Mouse (Mus musculus): ENCODE results near the gene Prkrip1.

The Prkrip1 gene

DNA sequence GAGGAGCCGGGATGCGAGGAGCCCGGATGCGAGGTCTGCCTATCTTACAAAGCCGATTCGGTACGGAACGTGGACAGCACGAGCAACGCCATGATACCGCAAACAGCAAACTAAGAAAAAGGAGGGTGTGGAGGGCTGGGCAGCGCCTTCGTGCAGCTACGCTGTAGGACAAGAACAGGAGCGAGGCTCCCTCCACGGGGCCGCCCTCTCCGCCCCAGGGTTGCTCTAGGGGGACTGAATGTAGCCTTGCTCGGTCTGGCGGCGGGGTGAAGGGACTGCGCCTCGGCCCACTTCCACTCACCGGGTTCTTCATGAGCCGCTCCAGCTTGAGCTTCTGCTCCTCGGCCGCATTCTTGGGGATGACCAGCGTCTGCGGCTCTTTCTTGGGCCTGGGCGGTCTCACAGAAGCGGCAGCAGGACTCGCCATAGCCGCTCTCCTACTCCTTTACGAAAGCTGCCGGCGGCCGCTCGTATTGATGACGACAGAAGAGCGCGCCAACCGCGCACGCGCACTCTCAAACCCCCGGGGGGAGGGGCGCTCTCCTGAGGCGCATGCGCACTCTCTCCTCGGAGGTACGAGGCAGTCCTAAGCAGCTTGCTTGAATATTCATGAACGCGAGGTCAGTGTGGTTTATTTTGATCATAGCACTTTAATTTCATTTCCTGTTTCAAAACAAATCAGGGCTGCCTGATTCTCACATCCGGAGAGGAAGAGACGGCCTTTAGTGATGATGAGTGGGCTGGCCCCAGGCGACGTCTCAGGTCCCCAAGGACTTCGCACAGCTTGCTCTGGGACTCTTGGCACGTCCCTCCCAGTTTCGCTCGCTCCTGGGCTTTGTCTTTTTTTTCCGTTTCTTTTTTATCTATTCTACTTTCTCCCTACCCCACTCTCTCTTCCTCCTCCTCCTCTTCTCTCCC is at the start of gene Prkrip1:
Prkrip1 (minus strand) TSS at position 490 of the 918 bp plus-strand sequence.
- DNase-seq (ENCODE audit: low spot score): peak; percentile 94

DNA sequence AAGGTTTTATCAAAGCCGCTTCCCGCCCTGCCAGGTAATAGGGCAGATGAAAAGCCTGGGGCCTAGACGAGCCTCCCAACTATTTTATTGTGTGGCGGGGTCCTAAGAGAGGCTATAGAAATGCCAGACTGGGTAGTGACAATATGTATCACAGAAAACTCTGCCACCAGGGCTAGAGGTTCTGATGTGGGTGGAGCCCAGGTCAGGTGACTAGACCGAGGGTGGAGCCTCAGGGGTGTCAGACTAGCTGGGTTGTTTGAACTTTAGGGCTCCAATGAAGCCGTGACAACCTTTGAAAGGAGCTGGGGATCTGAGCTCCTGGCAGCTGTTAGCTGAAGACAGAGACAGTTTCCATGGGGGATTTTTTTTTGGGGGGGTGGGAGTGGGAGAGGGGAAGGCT is 49.7 kb upstream of the Prkrip1 start:
- DNase-seq (ENCODE audit: low spot score): no peak

DNA sequence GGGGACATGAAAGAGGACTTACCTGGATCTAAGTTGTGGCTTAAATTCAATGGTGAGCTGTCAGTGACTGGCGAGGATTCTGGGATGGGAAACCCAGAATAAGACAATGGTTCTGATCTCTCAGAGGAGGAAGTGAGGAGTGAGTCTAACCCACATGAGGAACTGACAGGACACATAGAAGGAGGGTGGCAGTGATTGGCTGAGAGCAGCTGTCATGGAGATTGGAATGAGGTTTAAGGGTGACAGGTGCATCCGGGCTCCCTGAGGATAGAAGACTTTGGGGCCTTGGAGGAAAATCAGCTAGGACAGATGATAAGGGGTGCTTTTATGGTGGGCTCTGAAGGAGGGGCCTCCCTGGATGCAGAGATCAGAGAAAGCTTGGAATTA is 47.7 kb upstream of the Prkrip1 start, which contains the start of gene Sh2b2:
Sh2b2 (minus strand) TSS at position 105 of the 387 bp plus-strand sequence.
- DNase-seq (ENCODE audit: low spot score): no peak

DNA sequence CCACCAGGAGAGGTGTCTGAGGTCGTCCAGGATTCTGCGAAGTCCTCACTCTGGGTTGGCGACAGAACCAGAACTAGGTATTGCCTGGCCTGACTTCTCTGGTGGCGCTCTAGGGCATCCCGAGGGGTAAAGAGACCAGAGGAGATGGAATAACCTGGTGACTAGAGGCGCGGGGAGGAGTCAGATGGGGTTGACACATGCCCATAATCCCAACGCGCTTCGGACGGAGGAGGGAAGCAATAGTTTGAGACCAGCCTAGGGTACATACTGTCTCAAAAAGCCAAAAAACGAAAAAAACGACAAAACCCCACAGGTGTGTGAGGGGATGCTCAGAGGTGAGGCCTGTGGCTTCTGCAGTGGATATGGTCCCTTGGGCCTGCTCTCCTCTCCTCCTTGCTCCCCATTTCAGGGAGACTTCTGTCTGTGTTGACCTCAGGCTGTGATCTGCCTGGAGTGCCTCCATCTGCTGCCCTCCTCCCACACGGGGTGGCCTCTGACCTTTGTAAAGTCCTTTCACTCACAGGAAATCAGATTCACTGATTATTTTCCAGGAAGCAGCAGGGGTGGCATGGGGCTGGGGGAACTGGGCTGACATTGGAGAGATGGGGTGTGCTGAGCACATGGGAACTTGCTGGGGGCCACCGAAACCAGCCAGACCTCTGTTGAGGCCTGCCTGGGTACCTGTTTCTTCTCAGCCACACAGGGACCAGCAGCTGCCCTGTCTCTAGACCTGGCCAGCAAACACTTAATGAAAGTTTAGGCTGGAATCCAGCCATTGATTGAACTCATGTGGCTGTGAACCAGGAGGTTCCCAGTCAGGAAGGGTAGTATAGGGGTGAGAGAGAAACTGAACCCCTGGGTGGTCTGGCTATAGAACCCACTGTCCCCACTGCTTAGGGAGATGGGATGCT is 47.0 kb upstream of the Prkrip1 start:
- no peak for DNase-seq (ENCODE audit: low spot score)

DNA sequence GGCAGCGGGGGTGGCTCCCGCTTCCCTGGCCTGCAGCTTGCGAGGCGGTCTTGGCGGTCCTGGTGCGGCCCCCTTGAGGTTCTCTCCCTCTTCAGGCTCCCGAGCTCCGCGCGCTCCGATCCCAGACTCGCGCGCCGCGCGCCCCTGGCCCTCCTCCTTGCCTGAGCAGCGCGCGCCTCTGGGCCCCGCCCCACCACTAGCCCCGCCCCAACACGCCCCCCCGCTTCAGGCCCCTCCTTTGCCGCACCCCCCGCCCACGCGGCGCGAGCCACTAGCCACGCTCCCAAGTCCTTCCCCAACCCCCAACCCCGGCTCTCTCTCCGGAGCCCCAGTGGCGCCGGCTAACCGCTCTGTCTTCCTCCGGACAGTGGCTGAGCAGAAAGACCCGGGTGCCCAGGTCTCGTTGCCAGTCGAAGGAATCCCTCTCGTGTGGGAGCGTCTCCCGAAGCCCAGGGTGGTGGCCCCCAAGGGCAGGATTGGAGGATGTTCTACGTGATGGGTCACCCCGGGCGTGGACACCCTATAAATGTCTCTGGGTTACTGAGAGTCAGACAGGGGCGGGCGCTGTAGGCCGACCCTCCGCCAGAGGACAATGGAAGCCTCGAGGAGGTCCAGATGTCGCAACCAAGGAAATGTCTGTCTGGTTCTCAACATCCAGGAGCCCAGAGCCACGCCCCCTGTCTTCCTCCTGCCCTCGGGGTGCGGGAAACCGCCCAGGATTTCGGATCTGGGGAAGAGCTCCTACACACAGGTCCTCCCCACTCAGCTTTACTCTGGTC is 46.2 kb upstream of the Prkrip1 start:
- DNase-seq (ENCODE audit: low spot score): peak; percentile 86

DNA sequence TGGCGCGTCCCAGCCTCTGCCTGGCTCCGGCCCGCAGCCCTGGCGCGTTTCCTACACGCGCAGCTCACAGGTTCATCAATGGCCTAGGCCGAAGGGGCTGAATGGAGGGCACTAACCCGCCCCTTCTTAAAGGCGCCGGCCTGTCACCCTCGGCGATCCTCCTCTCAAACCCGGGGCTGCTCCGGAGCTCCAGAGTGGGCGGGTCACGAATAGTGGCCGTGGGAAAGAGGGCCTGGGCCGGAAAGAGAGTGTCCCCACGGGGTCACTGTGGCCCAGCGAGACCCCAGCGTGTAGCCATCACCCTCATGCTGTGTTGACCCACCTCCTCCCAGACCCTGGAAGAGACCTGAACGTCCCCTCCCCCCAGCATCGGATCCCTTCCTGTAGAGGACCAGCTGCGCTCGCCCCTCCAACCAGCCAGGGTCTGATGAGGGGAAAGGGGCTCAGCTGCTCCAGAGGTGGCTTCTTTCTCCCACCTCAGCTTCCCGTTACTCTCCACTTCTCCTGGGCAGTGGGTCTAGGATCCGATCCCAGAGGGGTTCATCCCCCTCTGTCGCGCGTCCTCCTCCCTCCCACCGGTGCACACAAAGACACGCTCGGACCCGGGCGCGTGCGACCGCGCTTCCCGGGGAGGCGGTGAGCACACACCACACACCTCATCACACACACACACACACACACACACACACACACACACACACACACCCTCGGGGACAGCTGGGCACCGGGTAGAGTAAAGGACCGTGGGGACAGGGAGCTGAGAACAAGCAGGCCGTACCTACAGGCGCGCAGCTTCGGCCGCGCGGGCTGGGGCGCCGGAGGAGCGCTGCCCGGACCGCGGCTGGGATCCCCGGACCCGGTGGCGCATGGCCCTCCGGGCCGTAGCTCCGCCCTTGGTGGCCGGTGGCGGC is 45.3 kb upstream of the Prkrip1 start:
- DNase-seq (ENCODE audit: low spot score): peak; percentile 32

DNA sequence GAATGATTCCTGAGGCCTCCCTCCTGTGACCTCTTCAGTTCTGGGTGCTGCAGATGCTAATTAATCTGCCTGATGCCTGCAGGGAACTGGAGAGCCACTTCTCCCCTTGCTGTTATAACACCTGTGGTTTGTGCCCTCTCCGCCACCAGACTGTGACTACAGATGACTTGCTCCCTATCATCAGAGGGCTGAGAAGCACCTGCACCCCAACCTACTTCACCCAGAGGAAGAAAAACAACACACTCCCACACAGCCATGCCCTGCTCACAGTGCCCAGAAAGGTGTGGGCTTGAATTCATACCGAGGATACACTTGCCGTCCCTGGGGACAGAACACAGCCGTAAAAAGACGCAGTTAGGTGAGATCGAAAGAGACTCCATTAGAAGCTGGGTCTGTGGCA is 42.4 kb upstream of the Prkrip1 start:
- DNase-seq (ENCODE audit: low spot score): no peak

DNA sequence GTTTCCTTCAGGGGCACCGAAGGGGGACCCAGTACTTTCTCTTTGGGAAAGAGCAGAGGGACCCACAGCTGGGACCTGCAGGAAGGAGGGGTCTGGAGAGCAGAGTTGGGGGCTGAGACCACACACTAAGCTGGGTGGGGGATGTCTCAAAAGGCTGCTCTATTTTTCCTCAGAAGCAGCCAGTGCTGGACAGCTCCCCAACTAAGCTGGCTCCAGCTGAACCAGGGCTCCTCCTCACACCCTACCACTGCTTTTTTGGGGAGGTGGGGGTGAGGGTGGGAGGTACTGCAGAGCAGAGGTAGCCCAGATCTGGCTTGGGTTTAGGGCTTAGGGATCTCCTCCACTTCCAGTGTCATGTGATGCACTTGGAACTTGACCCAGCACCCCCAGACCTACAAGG is 41.6 kb upstream of the Prkrip1 start:
- DNase-seq (ENCODE audit: low spot score): no peak

DNA sequence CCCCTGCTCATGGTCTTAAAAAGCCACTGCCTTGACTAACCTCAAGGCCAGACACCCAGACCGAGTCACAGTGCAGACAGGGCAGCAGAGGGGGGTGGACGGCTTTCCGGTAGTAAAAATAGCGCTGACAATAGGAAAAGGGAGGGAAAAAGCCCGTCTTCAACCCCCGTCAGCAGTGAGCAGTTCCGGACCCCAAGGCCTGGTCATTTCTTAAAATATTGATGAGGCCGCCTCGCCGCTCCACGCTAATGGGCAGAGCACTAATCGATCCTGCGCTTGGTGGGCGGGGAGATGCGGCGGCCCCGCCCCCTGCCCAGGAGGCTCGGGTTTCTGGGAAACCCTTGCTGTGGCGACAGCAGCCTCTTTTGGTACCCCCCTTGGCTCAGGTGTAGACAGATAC is 38.8 kb upstream of the Prkrip1 start:
- DNase-seq (ENCODE audit: low spot score): no peak

DNA sequence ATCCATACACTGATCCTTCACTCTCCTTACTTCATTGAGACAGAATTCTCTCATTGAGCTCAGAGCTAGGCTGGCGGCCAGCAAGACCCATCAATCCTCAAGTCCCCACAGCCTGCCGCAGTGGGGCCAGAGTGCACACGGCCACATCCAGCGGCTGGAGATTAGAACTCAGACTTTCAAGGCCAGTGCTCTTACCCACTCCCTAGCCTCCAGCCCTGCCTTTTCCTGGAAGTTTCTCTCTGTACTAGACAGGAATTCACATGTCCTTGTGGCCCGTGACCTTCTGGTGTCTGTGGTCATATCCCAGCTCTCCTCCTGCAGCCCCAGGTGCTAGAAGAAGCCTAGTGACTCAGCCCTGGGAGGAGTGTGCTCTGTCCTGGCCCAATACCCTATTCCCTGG is 37.8 kb upstream of the Prkrip1 start:
- no peak for DNase-seq (ENCODE audit: low spot score)

DNA sequence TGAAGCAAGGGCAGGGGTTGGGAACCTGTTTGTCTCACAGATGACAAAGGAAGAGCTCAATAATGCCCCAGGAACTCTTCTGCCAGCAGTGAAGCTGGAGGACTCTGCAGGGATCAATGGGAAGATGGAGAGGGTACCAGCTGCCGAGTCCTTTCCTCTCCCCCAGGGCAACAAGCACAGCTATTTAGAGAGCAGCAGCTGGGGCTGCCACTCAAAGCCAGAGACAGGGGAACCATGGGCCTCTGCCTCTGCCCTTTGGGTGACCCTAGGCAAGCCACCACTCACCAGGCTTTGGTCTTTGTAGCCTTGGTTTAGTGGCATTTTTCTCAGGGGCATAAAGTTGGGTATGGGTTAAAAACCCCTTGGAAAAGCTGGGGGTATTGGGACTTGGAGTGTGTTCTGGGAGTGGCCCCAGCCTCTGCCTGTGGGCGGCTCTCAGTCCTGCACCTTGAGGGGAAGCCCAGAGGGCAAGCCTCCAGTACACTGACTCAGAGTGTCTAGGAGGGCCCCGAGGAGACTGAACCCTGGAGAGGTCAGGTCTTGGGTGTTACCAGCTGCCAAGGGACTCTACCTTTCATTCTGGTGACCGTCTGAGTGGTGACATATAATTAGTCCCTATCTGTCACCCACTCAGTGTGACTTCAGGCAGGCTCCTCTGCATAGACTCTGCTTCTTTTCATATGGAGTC is 31.7 kb upstream of the Prkrip1 start:
- no peak for DNase-seq (ENCODE audit: low spot score)

DNA sequence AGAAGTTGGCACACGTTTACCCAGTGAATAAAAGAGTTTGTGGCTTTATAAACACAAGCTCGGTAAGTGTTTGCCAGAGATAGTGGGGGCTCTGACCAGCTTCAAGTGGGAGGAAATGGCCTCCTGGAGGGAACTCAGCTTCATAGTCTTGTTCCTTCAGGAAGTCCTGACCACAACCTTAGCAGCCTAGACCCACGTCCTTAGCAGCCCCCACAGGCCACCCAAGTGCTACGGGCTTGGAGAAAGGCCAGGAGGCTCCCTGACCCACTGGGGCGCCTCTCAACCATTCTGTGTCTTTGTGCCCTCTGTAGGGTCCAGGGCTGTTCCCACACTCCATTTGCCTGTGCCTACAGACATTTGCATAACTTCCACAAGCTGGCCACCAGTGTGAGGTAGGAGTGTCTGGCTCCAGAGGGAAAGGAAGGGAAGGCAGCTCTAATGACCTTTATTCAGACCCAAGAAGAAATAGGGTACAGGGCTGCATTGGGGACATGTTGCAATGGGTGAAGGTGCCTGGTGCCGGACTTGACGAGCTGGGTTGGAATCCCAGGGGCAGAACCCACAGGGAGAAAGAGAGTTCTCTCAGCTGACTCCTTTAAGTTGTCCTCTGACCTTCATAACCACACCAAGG is 27.6 kb upstream of the Prkrip1 start:
- DNase-seq (ENCODE audit: low spot score): no peak

DNA sequence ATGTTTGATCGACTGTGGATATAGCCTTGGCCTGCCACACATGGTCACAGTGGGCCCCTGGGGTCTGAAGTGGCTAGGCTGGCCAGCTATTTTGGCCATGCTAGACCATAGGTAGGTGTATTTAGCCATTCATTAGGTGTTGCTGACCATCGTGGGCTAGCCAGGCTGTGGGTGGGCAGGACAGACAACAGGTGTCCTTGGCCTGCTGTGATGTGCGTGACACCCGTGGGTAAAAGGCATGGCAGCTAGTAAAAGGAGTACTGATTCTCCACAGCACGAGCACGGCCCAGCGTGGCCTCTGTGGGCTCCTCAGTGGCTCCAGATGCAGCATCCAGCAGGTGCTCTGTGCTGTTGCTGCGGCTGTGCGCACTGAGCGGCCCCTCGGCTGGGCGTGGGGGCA is 19.8 kb upstream of the Prkrip1 start:
- DNase-seq (ENCODE audit: low spot score): no peak

DNA sequence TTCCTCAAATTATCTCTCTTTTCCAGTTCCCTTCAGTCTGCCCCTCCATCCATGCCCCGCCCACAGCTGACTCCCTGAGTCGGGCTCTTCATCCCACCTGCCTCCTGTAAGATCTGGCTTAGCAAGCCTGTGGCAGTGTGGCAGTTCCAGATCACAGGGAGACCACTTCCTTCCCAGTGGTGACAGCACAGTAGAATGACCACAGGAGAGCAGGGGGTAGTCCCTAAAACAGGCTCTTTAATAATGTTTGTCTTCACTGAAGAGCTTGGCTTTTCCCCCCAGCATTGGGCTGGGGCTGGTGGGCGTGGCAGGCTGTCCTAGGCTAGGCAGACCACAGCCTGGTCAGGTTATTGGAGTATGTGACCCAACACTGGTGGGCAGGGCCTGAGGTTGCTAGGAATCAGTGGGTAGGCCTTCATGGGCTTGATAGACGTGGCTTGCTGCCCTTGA is 19.2 kb upstream of the Prkrip1 start:
- DNase-seq (ENCODE audit: low spot score): no peak

DNA sequence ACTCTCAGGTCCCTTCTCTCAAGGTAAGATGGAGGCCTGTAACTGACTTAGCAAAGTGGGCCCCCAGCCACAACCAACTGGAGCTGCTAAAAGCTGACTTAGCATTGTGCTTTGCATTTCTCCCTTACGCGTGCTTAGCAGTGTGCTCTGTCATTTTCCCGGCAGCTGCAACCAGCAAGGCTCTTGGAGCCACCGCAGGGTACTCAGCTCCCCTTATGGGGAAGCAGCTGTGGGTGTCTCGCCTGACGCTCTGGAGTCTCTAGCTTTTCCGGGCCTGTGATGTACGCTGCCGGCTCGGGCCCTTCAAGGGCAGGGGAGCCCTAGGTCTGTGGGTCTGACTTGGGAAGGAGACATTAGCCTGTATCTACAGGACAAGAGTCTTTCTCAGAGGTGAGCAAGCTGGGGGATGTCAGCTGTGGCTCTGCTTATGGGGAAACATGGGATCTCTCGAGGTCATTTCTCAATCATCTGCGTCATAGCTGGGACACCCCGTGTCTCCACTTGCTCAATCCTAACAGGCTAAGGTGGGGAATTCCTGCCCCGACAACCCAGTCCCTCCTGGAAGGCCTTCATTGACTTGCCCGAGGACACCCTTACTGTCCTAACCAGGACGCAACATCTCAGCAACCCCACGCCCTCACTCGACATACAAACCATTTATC is 18.4 kb upstream of the Prkrip1 start:
- DNase-seq (ENCODE audit: low spot score): no peak

DNA sequence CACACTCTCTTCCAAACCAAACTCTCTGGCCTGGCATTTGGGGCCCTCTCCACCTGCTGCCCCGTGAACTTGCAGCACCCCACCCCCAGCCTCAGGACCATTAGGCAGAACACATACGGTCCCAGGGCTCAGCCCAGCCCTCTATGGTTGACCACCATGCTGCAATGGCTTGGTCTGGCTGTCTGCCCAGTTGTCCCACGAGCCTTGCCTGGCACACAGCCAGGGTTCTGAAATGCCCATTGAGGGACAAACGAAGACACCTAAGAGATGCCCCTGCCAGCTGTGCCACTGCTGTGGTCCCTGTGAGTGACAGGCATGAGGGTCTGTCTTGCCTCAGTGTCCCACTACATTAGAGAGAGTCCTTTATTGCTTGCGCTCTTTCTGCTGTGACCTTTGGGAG is 17.2 kb upstream of the Prkrip1 start:
- no peak for DNase-seq (ENCODE audit: low spot score)

DNA sequence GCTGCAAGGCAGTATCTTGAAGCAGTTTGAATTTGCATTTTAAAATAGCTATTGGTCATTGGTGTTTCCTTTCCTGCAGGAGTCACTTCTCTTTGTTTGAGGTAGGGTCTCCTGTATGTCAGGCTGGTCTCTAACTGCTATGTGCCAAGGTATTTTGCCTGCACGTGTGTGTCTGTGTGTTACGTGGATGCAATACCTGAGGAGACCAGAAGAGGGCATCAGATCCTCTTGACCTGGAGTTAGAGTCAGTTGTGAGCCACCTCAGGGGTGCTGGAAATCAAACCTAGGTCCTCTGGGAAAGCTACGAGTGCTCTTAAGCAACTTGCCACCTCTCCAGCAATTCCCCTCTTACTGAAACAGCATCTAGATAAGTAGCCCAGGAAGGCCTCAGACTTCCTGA is 16.4 kb upstream of the Prkrip1 start:
- no peak for DNase-seq (ENCODE audit: low spot score)

DNA sequence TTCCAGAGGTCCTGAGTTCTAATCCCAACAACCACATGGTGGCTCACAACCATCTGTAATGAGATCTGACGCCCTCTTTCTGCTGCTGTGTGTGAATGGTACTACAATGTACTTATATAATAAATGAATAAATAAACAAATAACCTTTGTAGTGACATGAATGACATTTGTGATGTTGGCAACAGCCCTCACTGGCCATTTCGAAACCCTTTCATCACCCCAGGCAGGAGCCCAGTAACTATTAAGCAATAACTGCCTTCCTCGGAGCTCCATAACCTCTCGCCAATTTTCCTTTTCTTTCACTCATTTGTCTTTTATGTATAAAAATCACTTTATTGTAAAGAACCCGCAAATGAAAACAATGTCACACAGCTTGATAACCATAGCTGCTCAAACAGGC is 15.0 kb upstream of the Prkrip1 start:
- no peak for DNase-seq (ENCODE audit: low spot score)

DNA sequence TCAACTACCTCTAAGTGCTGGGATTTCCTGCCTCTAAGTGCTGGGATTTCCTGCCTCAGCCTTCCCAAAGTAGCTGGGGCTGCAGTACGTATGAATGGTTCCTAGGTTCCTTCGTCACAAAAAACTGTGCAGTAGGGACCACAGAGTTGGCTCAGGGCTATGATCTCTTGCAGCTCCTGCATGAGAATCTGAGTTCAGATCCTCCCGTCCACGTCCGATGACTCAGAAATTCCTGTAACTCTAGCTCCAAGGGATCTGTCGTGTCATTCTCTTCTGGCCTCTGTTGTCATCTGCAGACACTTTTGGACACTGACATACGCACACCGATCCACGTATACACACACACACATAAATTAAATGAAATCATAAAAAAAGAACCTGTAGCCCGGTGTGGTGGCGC is 14.0 kb upstream of the Prkrip1 start:
- DNase-seq (ENCODE audit: low spot score): no peak
